Mouse (Mus musculus) E14TG2a.4 (cell line): Measurements from ENCODE around the gene Irgm2.
"Not testable (repeated sequence)": the region's sequence is repeated elsewhere in the genome, so short reads cannot be mapped to it uniquely, and the experiment has no call there.

Experiments
- H3K27me3 ChIP-seq: 2 replicates; pipeline ENCODE4 v1.6.1; 2014; ENCODE audit warnings: low read length, control low read depth; ENCODE audit not compliant: insufficient read depth
- H3K36me3 ChIP-seq: 2 replicates; pipeline ENCODE4 v1.6.1; 2014; ENCODE audit warnings: low read length, control low read depth; ENCODE audit not compliant: insufficient read depth
- H3K4me1 ChIP-seq: replicated peaks from 2 replicates; pipeline ENCODE4 v1.6.1; 2014; ENCODE audit warnings: low read depth, low read length, control low read depth
- H3K4me3 ChIP-seq: replicated peaks from 2 replicates; pipeline ENCODE4 v1.5.1; 2014; ENCODE audit warnings: mild to moderate bottlenecking, low read length
- H3K9me3 ChIP-seq: 2 replicates; pipeline ENCODE4 v1.6.1; 2014; ENCODE audit warnings: low read length, control low read depth
- CTCF ChIP-seq: conservative IDR thresholded peaks from 2 replicates; pipeline ENCODE4 v1.5.1; 2014; ENCODE audit warnings: low read length
- NANOG ChIP-seq: IDR thresholded peaks from 2 replicates; pipeline ENCODE4 v1.6.1; 2014; ENCODE audit warnings: borderline replicate concordance, low read length, mixed read lengths
- POU5F1 ChIP-seq: IDR thresholded peaks from 2 replicates; pipeline ENCODE4 v1.6.1; 2014; ENCODE audit warnings: low read length, borderline replicate concordance

The Irgm2 gene

GRCm38 (mm10) chr11:58199229-58200037, at the start of gene Irgm2, which contains the start of gene Igtp:
TSS of gene Irgm2 (plus strand) at chr11:58199618.
TSS of gene Igtp (plus strand) at chr11:58199556.
- H3K36me3 ChIP-seq, H3K9me3 ChIP-seq: not testable (repeated sequence)
- H3K4me1 ChIP-seq, result peaks cover 30% of the 10 kb centered on the region
- peak within 1 kb of the TSS; percentile 70 for H3K4me3 ChIP-seq
- peaks cover 49% of the 10 kb centered on the region for H3K27me3 ChIP-seq

DNA sequence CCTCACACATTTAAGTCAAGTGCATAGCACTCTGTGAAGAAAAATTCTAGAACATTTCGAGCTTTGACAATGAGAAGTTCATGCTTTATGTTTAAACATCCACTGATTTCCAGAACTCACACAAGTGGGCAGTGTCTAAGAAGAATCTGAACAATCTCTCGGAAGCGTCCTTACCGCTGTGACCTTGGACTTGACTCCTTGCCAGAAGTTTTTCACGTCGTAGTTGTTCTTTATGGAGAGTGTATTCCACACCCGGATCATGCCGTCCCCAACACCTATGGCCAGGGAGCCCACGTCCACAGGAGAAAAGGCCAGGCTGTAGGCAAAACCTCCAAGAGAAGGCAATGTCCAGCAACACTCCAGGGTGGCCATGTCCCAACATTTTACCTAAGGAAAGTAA, 44.0 kb upstream of the Irgm2 start:
- H3K4me1 ChIP-seq, result peaks cover 6% of the 10 kb centered on the region
- no peaks in the 10 kb centered on the region for H3K27me3 ChIP-seq
- TF ChIP-seq CTCF (no peak), POU5F1 (no peak), NANOG (no peak)
- no peaks in the 10 kb centered on the region for H3K9me3 ChIP-seq
- peaks cover 92% of the 10 kb centered on the region for H3K36me3 ChIP-seq
- H3K4me3 ChIP-seq, result no peak overlapping the region

GRCm38 (mm10) chr11:58156871-58157270, 42.5 kb upstream of the Irgm2 start:
- TF ChIP-seq NANOG, result no peak
- no peak for TF ChIP-seq CTCF
- no peak for TF ChIP-seq POU5F1
- peaks cover 17% of the 10 kb centered on the region for H3K4me1 ChIP-seq
- peaks cover 92% of the 10 kb centered on the region for H3K36me3 ChIP-seq
- H3K4me3 ChIP-seq, result no peak overlapping the region
- H3K9me3 ChIP-seq, result no peaks in the 10 kb centered on the region
- no peaks in the 10 kb centered on the region for H3K27me3 ChIP-seq

- TF ChIP-seq NANOG (no peak), POU5F1 (no peak), CTCF (peak; percentile 79)
- no peak overlapping the region for H3K4me3 ChIP-seq
- H3K36me3 ChIP-seq, result peaks cover 63% of the 10 kb centered on the region
- no peaks in the 10 kb centered on the region for H3K27me3 ChIP-seq
- no peaks in the 10 kb centered on the region for H3K9me3 ChIP-seq
- peaks cover 32% of the 10 kb centered on the region for H3K4me1 ChIP-seq
Observed at GRCm38 (mm10) chr11:58165072-58165471, 34.3 kb upstream of the Irgm2 start.

GRCm38 (mm10) chr11:58167822-58168166, 31.6 kb upstream of the Irgm2 start:
- no peaks in the 10 kb centered on the region for H3K27me3 ChIP-seq
- no peaks in the 10 kb centered on the region for H3K9me3 ChIP-seq
- TF ChIP-seq CTCF, result no peak
- no peak for TF ChIP-seq NANOG
- TF ChIP-seq POU5F1, result no peak
- peaks cover 41% of the 10 kb centered on the region for H3K36me3 ChIP-seq
- peak overlapping the region; percentile 99 for H3K4me3 ChIP-seq
- peaks cover 31% of the 10 kb centered on the region for H3K4me1 ChIP-seq

DNA sequence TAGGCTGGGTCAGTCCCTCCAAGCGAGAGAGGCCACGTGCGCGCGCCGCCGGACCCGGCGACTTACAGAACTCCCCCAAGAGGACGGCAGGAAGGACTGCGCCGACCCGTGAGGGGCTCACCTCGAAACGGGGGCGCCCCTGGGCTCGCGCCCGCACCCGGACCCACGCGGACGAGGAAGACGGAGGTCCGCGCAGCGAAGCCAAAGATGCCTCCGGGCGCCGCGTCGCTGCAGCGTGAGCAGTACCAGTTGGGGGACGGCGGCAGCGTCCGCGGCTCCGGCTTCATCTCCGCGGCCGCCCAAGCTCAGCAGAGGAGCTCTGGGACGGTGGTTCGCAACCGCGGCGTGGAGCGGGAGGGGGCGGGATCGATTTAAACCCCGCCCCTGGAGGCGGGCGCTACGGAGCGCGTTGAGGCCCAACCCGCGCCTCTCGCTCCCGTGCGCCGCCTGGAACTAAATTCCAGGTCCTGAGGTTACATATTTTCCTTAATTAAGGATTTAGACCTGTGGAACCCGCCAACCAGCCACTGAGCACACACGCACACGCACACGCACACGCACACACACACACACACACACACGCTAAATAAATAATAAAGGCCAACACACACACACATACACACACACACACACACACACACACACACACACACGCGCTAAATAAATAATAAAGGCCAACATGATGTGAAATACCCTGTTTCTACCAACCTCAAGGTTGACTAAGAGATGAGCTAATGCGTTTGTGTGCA, 31.1 kb upstream of the Irgm2 start, which contains the start of gene Gemin5:
Gemin5 (minus strand) TSS at position 373 of the 749 bp plus-strand sequence.
- H3K27me3 ChIP-seq, result no peaks in the 10 kb centered on the region
- TF ChIP-seq POU5F1, result no peak
- H3K4me1 ChIP-seq, result peaks cover 36% of the 10 kb centered on the region
- no peaks in the 10 kb centered on the region for H3K9me3 ChIP-seq
- H3K4me3 ChIP-seq, result peak within 1 kb of the TSS; percentile 99
- H3K36me3 ChIP-seq, result peaks cover 41% of the 10 kb centered on the region

DNA sequence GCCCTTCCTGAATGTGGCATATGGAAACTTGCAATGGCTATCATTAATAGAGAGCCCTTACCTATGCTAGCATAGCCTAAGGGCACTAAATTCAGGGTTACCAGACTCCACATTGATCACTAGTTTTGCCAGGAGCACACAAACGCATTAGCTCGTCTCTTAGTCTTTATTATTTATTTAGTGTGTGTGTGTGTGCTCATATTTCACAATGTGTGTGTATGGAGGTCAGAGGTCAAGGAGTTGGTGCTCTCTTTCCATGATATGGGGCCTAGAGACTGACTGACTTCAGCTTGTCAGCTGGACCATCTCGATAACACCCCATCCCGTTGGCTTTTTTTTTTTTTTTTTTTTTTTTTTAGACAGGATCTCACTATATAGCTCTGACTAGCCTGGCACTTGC, 29.8 kb upstream of the Irgm2 start:
- H3K4me1 ChIP-seq, result peaks cover 39% of the 10 kb centered on the region
- no peaks in the 10 kb centered on the region for H3K9me3 ChIP-seq
- H3K27me3 ChIP-seq, result no peaks in the 10 kb centered on the region
- H3K4me3 ChIP-seq, result no peak overlapping the region
- TF ChIP-seq POU5F1 (no peak), NANOG (no peak), CTCF (no peak)
- peaks cover 41% of the 10 kb centered on the region for H3K36me3 ChIP-seq

- TF ChIP-seq CTCF (no peak), POU5F1 (no peak), NANOG (no peak)
- no peaks in the 10 kb centered on the region for H3K9me3 ChIP-seq
- H3K36me3 ChIP-seq, result peaks cover 42% of the 10 kb centered on the region
- no peaks in the 10 kb centered on the region for H3K27me3 ChIP-seq
- H3K4me3 ChIP-seq, result peak within 1 kb of the TSS; percentile 92
- H3K4me1 ChIP-seq, result peaks cover 32% of the 10 kb centered on the region
Observed at GRCm38 (mm10) chr11:58171459-58172091, 27.8 kb upstream of the Irgm2 start, which contains the start of gene Mrpl22. TSS of gene Mrpl22 (plus strand) at chr11:58171661.
